Mouse (Mus musculus): ENCODE results near the gene Gm27021. TPM values are rescaled to one million over a fixed set of nuclear protein-coding genes. Genes with fewer than 3 reads are reported as not detected.
A peak's percentile ranks its signal among the peaks of the same experiment; 100 is the strongest.

Gm27021 gene
- polyA plus RNA-seq, 1 experiment: not detected

GRCm38 (mm10) chr8:120641245-120641644 lies 26.6 kb downstream of the Gm27021 start:
- TF ChIP-seq CTCF (IDR thresholded peaks at IDR 0.05; ENCODE audit: extremely low read depth, insufficient read length, insufficient replicate concordance, low read depth, low read length): no peak
- TF ChIP-seq POLR2A (IDR thresholded peaks at IDR 0.05; ENCODE audit: low read depth, low read length): no peak
- 34% methylated on average over 8 of the region's 8 CpGs for WGBS

GRCm38 (mm10) chr8:120634329-120634839 lies 33.5 kb downstream of the Gm27021 start:
- peaks cover 8% of the 10 kb centered on the region for H3K4me1 ChIP-seq (ENCODE audit: control insufficient read depth, insufficient read depth, insufficient read length, low read length)
- TF ChIP-seq CTCF (IDR thresholded peaks at IDR 0.05; ENCODE audit: extremely low read depth, insufficient read length, insufficient replicate concordance, low read depth, low read length) (no peak), POLR2A (IDR thresholded peaks at IDR 0.05; ENCODE audit: low read depth, low read length) (no peak)
- peak overlapping the region; percentile 73 for H3K4me3 ChIP-seq (ENCODE audit: low read depth, low read length)
- H3K27me3 ChIP-seq (ENCODE audit: control insufficient read depth, insufficient read depth, low read length): peaks cover 6% of the 10 kb centered on the region; the same call in 1 of the 2 replicates
- no peak overlapping the region for H3K27ac ChIP-seq (ENCODE audit: insufficient read depth, low read depth, low read length)
- H3K36me3 ChIP-seq (ENCODE audit: control insufficient read depth, insufficient read depth, low read length): no peaks in the 10 kb centered on the region
- 1% methylated on average over 40 of the region's 42 CpGs for WGBS

More at GRCm38 (mm10) chr8:120641245-120641644, 26.6 kb downstream of the Gm27021 start:
- no peaks in the 10 kb centered on the region for H3K36me3 ChIP-seq (ENCODE audit: control insufficient read depth, insufficient read depth, low read length)
- H3K4me3 ChIP-seq (ENCODE audit: low read depth, low read length): no peak overlapping the region
- no peaks in the 10 kb centered on the region for H3K4me1 ChIP-seq (ENCODE audit: control insufficient read depth, insufficient read depth, insufficient read length, low read length)
- H3K27me3 ChIP-seq (ENCODE audit: control insufficient read depth, insufficient read depth, low read length): no peaks in the 10 kb centered on the region
- no peak overlapping the region for H3K27ac ChIP-seq (ENCODE audit: insufficient read depth, low read depth, low read length)

GRCm38 (mm10) chr8:120633665-120634271 lies 34.1 kb downstream of the Gm27021 start:
- Histone ChIP-seq H3K27me3 (ENCODE audit: control insufficient read depth, insufficient read depth, low read length) (peaks cover 6% of the 10 kb centered on the region; the same call in 1 of the 2 replicates), H3K27ac (ENCODE audit: insufficient read depth, low read depth, low read length) (no peak overlapping the region), H3K36me3 (ENCODE audit: control insufficient read depth, insufficient read depth, low read length) (no peaks in the 10 kb centered on the region), H3K4me1 (ENCODE audit: control insufficient read depth, insufficient read depth, insufficient read length, low read length) (peaks cover 8% of the 10 kb centered on the region), H3K4me3 (ENCODE audit: low read depth, low read length) (peak overlapping the region; percentile 73)
- no peak for TF ChIP-seq CTCF (IDR thresholded peaks at IDR 0.05; ENCODE audit: extremely low read depth, insufficient read length, insufficient replicate concordance, low read depth, low read length)
- no peak for TF ChIP-seq POLR2A (IDR thresholded peaks at IDR 0.05; ENCODE audit: low read depth, low read length)
- 4% methylated on average over 44 of the region's 44 CpGs for WGBS

GRCm38 (mm10) chr8:120632969-120633664 lies 34.8 kb downstream of the Gm27021 start:
- TF ChIP-seq CTCF (IDR thresholded peaks at IDR 0.05; ENCODE audit: extremely low read depth, insufficient read length, insufficient replicate concordance, low read depth, low read length) (no peak), POLR2A (IDR thresholded peaks at IDR 0.05; ENCODE audit: low read depth, low read length) (no peak)
- WGBS: 59% methylated on average over 17 of the region's 17 CpGs
- peak overlapping the region; percentile 73; the same call in 1 of the 2 replicates for H3K4me3 ChIP-seq (ENCODE audit: low read depth, low read length)

GRCm38 (mm10) chr8:120631441-120632375 lies 36.2 kb downstream of the Gm27021 start:
- H3K27ac ChIP-seq (ENCODE audit: insufficient read depth, low read depth, low read length): no peak overlapping the region
- H3K36me3 ChIP-seq (ENCODE audit: control insufficient read depth, insufficient read depth, low read length): no peaks in the 10 kb centered on the region
- WGBS: 77% methylated on average over 21 of the region's 21 CpGs
- peaks cover 6% of the 10 kb centered on the region; the same call in 1 of the 2 replicates for H3K27me3 ChIP-seq (ENCODE audit: control insufficient read depth, insufficient read depth, low read length)
- no peak overlapping the region for H3K4me3 ChIP-seq (ENCODE audit: low read depth, low read length)
- TF ChIP-seq POLR2A (IDR thresholded peaks at IDR 0.05; ENCODE audit: low read depth, low read length): no peak
- TF ChIP-seq CTCF (IDR thresholded peaks at IDR 0.05; ENCODE audit: extremely low read depth, insufficient read length, insufficient replicate concordance, low read depth, low read length): no peak
- peaks cover 8% of the 10 kb centered on the region for H3K4me1 ChIP-seq (ENCODE audit: control insufficient read depth, insufficient read depth, insufficient read length, low read length)

More at GRCm38 (mm10) chr8:120632969-120633664, 34.8 kb downstream of the Gm27021 start:
- H3K4me1 ChIP-seq (ENCODE audit: control insufficient read depth, insufficient read depth, insufficient read length, low read length): peaks cover 8% of the 10 kb centered on the region
- no peak overlapping the region for H3K27ac ChIP-seq (ENCODE audit: insufficient read depth, low read depth, low read length)
- H3K36me3 ChIP-seq (ENCODE audit: control insufficient read depth, insufficient read depth, low read length): no peaks in the 10 kb centered on the region
- H3K27me3 ChIP-seq (ENCODE audit: control insufficient read depth, insufficient read depth, low read length): peaks cover 6% of the 10 kb centered on the region; the same call in 1 of the 2 replicates

- Histone ChIP-seq H3K27me3 (ENCODE audit: control insufficient read depth, insufficient read depth, low read length) (peaks cover 6% of the 10 kb centered on the region; the same call in 1 of the 2 replicates), H3K36me3 (ENCODE audit: control insufficient read depth, insufficient read depth, low read length) (no peaks in the 10 kb centered on the region), H3K4me3 (ENCODE audit: low read depth, low read length) (no peak overlapping the region), H3K27ac (ENCODE audit: insufficient read depth, low read depth, low read length) (no peak overlapping the region), H3K4me1 (ENCODE audit: control insufficient read depth, insufficient read depth, insufficient read length, low read length) (peaks cover 8% of the 10 kb centered on the region)
- WGBS: 55% methylated on average over 6 of the region's 6 CpGs
- TF ChIP-seq CTCF (IDR thresholded peaks at IDR 0.05; ENCODE audit: extremely low read depth, insufficient read length, insufficient replicate concordance, low read depth, low read length) (no peak), POLR2A (IDR thresholded peaks at IDR 0.05; ENCODE audit: low read depth, low read length) (no peak)
Observed at GRCm38 (mm10) chr8:120630848-120631247, 37.0 kb downstream of the Gm27021 start.
